In genomic region chr13:98027122-98027521, GRCm38 (mm10) we compare ENCODE assay signal across 11 mouse cellular contexts.
DNase-seq lines count a peak whose midpoint lies in the region; ATAC-seq and TF ChIP-seq lines count a peak whose summit lies in the region.
"Had no signal": no experiment of that assay in that cellular context is flagged by ENCODE, and none has a peak within 500 bp of the region (broad histone marks: within the 10 kb centered on the region; RNA-seq: fewer than 3 reads in every experiment).

No protein-coding gene starts in this region.

- no peak overlapping the region for H3K27ac ChIP-seq in heart, embryonic 11.5 days (ENCODE audit: low read depth, low read length)
- H3K27ac ChIP-seq in left cerebral cortex, adult 2 months, result no peak overlapping the region

- WGBS in heart, embryonic 11.5 days (ENCODE audit: insufficient replicate concordance), result 66% methylated on average over 5 of the region's 5 CpGs

- H3K9ac ChIP-seq in heart, embryonic 11.5 days (ENCODE audit: low read depth, low read length), result no peak overlapping the region

- no peaks in the 10 kb centered on the region for H3K36me3 ChIP-seq in heart, embryonic 11.5 days (ENCODE audit: control insufficient read depth, insufficient read depth, low read length)

- H3K4me2 ChIP-seq in heart, embryonic 11.5 days, result no peak overlapping the region

- H3K4me3 ChIP-seq in heart, embryonic 11.5 days (ENCODE audit: low read depth, low read length), result no peak overlapping the region
- no peak overlapping the region for H3K4me3 ChIP-seq in left cerebral cortex, adult 2 months

- TF ChIP-seq CTCF in left cerebral cortex, adult 2 months (IDR thresholded peaks at IDR 0.05), result peak; percentile 39

- ATAC-seq in heart, embryonic 11.5 days (replicated peaks; ENCODE audit: insufficient number of reproducible peaks, low FRiP score, low TSS enrichment), result no peak
- ATAC-seq in granulocyte monocyte progenitor cell, adult 5-6 weeks (replicated peaks; ENCODE audit: poor library complexity, severe bottlenecking), result peak; percentile 44; the same call in 1 of the 2 replicates
- peak; percentile 55 for ATAC-seq in megakaryocyte progenitor cell, adult 5-6 weeks (replicated peaks; ENCODE audit: poor library complexity)

- H3K4me1 ChIP-seq in heart, embryonic 11.5 days (ENCODE audit: control insufficient read depth, insufficient read depth, low read length), result no peaks in the 10 kb centered on the region; the same call in none of the 2 replicates

- no peaks in the 10 kb centered on the region for H3K27me3 ChIP-seq in heart, embryonic 11.5 days (ENCODE audit: control insufficient read depth, insufficient read depth, low read length)

- H3K9me3 ChIP-seq in heart, embryonic 11.5 days (replicated peaks; ENCODE audit: control insufficient read depth, low read length), result no peaks in the 10 kb centered on the region

- intact Hi-C loops in left cerebral cortex, adult 2 months (cut with DNase I), result no loop called here

- peak; percentile 42 to 43 for DNase-seq in heart, adult 18-20 months
- DNase-seq in left cerebral cortex, adult 2 months (ENCODE audit: extremely low spot score in 1 of 2, low spot score in 2 of 2), result no peak
- no peak for DNase-seq in left cerebral cortex, adult 18-20 months (ENCODE audit: low spot score in 2 of 2)
- DNase-seq in thymus, postnatal 25 days, result no peak
- DNase-seq in ovary, postnatal 10 days (ENCODE audit: low spot score), result no peak
- DNase-seq: cerebellum, adult 9-10 months; layer of hippocampus, postnatal 36 days; thymus, postnatal 4 days had no signal

Comparison
In these comparisons a context has a peak if more than half of its experiments do, and no peak if none do; other contexts are left out.
1. DNase-seq: peak in heart, adult 18-20 months (2 of 2); none in left cerebral cortex, adult 2 months (0 of 2), left cerebral cortex, adult 18-20 months (0 of 2), thymus, postnatal 25 days (single experiment) and ovary, postnatal 10 days (single experiment).